Mouse (Mus musculus) telencephalon, adult 2 months (tissue): ENCODE data around the gene Map7d1.
A peak's percentile ranks its signal among the peaks of the same experiment; 100 is the strongest.

Experiments used
- DNase-seq: peaks from one replicate; pipeline ENCODE4 v3.0.0-alpha.2; 2011; ENCODE audit warnings: low read depth, low spot score

Map7d1 gene

GRCm38 (mm10) chr4:126202303-126203181 lies 53.6 kb downstream of the Map7d1 start, which contains the start of gene Thrap3:
Thrap3 (minus strand) TSS chr4:126202760.
- DNase-seq: peak; percentile 98

GRCm38 (mm10) chr4:126201514-126202302 lies 54.4 kb downstream of the Map7d1 start:
- peak; percentile 13 for DNase-seq

DNA sequence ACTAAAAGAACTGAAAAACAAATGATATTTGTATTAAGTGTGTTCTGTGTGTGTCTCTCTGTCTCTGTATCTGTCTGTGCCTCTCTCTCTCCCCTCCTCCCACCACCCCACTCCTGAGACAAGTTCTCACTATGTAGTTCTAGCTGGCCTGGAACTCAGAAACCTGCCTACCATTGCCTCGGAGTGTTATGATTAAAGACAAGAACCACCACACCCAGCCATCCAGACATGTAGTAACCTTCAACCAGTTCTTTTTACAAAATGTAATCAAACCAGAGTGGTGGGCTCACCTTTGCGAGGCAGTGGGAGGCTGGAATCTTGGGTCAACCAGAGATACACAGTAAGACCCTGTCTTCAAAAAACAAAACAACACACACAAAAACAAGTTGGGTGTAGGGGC lies 55.5 kb downstream of the Map7d1 start:
- no peak for DNase-seq

DNA sequence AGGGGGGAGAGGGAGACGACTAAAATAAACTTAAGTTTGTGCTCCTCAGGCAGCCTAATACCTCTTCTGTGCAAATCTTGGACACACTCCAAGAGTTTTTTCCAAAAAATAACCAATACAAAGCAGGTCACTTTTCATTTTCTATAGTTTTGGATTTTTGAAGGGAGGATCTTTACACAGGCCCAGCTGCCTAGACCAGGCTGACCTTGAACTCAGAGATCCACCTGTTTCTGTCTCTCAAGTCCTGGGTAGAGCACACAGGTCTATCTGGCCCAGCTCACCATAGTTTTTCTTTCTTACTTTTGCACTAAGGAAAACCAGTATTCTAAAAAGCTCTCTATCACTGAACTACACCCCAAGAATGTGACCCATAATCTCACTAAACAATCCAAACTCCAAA lies 56.1 kb downstream of the Map7d1 start:
- no peak for DNase-seq

GRCm38 (mm10) chr4:126199556-126199955 lies 56.6 kb downstream of the Map7d1 start:
- no peak for DNase-seq

DNA sequence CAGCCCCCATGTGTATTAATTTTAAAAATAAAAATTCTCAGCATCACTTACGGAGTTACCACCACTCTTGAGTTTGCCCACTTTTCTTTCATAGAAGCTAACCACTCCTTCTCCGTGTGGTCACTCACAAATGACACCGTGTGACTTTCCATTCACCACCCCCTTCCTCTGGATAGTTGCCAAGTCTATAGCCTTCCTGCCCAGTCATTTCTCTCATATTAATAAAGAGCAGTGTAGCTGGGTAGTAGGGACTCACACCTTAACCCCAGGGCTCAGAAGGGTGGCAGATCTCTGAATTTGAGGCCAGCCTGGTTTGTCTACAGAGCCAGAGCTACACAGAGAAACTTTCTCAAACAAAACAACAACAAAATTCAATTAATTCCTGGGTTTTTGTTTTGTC lies 58.7 kb downstream of the Map7d1 start:
- no peak for DNase-seq

DNA sequence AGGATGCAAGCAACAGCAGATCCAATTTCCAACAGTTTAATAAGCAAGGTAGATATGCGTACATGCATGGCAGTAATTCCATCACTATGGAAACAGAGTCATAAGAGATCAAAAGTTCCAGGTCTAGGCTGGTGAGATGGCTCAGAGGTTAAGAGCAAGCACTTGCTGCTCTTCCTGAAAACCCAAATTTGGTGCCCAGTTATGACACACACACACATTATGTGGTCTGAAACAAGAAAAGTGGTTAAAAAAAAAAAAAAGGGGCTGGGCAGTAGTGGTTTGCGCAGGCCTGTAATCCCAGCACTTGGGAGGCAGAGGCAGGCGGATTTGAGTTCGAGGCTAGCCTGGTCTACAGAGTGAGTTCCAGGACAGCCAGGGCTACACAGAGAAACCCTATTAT lies 61.2 kb downstream of the Map7d1 start:
- no peak for DNase-seq

DNA sequence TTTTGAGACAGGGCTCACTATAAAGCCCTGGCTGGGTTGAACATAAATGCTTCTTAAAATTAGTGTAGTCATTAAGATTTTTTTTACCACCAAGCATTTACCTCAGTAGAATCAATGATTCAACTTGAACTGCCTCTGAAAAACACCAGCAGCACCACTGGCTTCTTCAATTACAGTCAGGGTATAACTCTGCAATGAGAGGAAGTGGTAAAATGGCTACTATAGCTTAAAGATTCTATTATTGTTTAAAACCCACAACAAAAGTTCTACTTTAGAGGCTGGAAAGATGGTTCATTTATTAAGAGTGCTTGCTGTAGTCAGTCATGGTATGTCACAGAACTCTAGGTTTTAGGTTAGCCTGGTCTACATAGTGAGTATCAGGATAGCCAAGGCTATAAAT lies 61.9 kb downstream of the Map7d1 start:
- no peak for DNase-seq

- no peak for DNase-seq
Measured at GRCm38 (mm10) chr4:126190636-126191035, 65.5 kb downstream of the Map7d1 start.

DNA sequence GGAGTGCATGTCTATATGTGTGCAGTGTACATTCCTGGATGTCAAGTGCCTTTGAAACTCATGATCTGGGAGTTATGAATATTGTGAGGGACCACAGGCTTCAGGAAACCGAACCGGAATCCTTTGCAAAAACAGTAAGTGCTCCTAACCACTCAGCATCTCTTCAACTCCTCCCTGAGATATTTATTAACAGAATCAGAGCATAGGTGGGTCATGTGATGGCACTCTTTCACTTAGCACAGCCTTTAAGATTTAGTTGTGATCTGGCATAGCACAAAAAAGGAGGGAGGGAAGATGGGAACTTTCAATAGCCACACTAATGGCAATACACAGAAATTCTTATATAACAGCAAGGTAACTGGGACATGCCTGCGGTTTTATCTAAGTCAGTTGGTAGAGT lies 69.0 kb downstream of the Map7d1 start:
- no peak for DNase-seq

DNA sequence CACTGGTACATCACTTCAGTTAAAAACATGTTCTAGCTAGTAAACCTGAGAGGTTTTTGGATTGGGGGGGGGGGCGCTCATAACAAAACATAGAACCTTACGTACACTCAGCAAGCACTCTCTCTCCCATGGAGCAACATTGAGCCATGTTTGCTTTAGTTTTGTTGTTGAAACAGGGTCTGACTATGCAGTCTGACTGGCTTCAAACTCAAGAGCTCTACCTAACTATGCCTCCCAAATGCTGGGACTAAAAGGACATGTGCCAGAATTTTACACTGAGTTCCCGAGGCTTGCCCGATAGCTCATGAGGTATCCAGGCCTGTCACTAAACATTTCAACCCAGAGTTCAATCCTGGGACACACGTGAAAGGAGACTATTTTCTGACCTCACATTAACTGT lies 73.1 kb downstream of the Map7d1 start:
- DNase-seq: no peak
